Mouse (Mus musculus) liver, embryonic 15.5 days (tissue): Measurements from ENCODE around the gene Dyx1c1. TPM values are rescaled to one million over a fixed set of nuclear protein-coding genes. Genes with fewer than 3 reads are reported as not detected.

Experiments used
- microRNA-seq: library from miRNA; unstranded; fragments of <30 nt; microRNA quantifications from one replicate; pipeline ENCODE4, GENCODE M21; 2016
- polyA plus RNA-seq: library from polyadenylated mRNA; unstranded; fragments of >200 nt; fragmentation: Nextera tagmentation; extraction: Ambion mirVana; gene quantifications from 2 replicates; pipeline ENCODE4 v1.2.1, GENCODE M21; 2015

Gene Dyx1c1
- polyA plus RNA-seq, 1 experiment from 2014 or later: 0.20 TPM

Small RNA genes lying within 50 kb of the gene (microRNA-seq; reads per million reads assigned to microRNA genes)
- gene Gm27353: not detected

Other genes starting within 250 kb of the Dyx1c1 start
- gene Prtg, start 151.9 kb upstream of the Dyx1c1 start, polyA plus RNA-seq: 0.08 and 0.15 TPM in 2 replicates
- gene Pygo1, start 33.1 kb upstream of the Dyx1c1 start, polyA plus RNA-seq: 0.10 and 0.12 TPM in 2 replicates
- gene Gm44503, start 67 bp downstream of the Dyx1c1 start, polyA plus RNA-seq: not detected in 2 replicates
- 2.4 and 2.5 TPM in 2 replicates for gene Ccpg1os, start 26.6 kb downstream of the Dyx1c1 start, polyA plus RNA-seq
- gene Ccpg1, start 26.6 kb downstream of the Dyx1c1 start, polyA plus RNA-seq: 11.4 and 11.8 TPM in 2 replicates
- 4.3 and 4.6 TPM in 2 replicates for gene Pigb, start 81.6 kb downstream of the Dyx1c1 start, polyA plus RNA-seq
- gene Rab27a, start 86.1 kb downstream of the Dyx1c1 start, polyA plus RNA-seq: 6.6 and 7.5 TPM in 2 replicates
- 0.05 TPM in 1 of 2 replicates, not detected in the other for gene Khdc3, start 143.1 kb downstream of the Dyx1c1 start, polyA plus RNA-seq
- gene Gm20509, start 143.7 kb downstream of the Dyx1c1 start, polyA plus RNA-seq: not detected in 2 replicates
- gene Rsl24d1, start 154.6 kb downstream of the Dyx1c1 start, polyA plus RNA-seq: 40.0 and 41.0 TPM in 2 replicates